Mouse (Mus musculus) CH12.LX (cell line): ENCODE results near the gene Rptor. TPM values are rescaled to one million over a fixed set of nuclear protein-coding genes. Genes with fewer than 3 reads are reported as not detected.

ENCODE experiments used
- DNase-seq: peaks from one replicate; pipeline ENCODE4 v3.0.0-alpha.2; 2013; ENCODE audit errors: extremely low read depth
- H3K27ac ChIP-seq: 2 replicates; pipeline ENCODE4 v1.5.1; 2012; ENCODE audit warnings: low read depth, mild to moderate bottlenecking, control low read depth, moderate library complexity; ENCODE audit not compliant: insufficient read depth
- H3K27me3 ChIP-seq: replicated peaks from 2 replicates; pipeline ENCODE3; 2012; ENCODE audit warnings: inconsistent platforms
- H3K36me3 ChIP-seq, 2 experiments: replicated peaks in 1 of 2; 2 replicates each; pipeline versions ENCODE3 to v1.6.1; 2012; ENCODE audit warnings: inconsistent platforms in 1 of 2, low read length in 1 of 2, mild to moderate bottlenecking in 1 of 2, mixed read lengths in 1 of 2, moderate library complexity in 1 of 2; ENCODE audit not compliant: control insufficient read depth in 1 of 2, insufficient read depth in 1 of 2
- H3K4me1 ChIP-seq, 2 experiments: 2 replicates each; pipeline ENCODE4 v1.6.1; 2012; ENCODE audit warnings: inconsistent platforms in 1 of 2, moderate library complexity in 1 of 2; ENCODE audit not compliant: insufficient read depth in 2 of 2, control insufficient read depth in 1 of 2
- H3K4me2 ChIP-seq: 2 replicates; pipeline ENCODE4 v1.6.1; 2012; ENCODE audit warnings: low read depth, mild to moderate bottlenecking, control low read depth; ENCODE audit not compliant: poor library complexity, insufficient read depth, severe bottlenecking
- H3K4me3 ChIP-seq, 3 experiments: fragments of 150-350 bp in 1 of 3; sonication (generic) in 1 of 3; replicated peaks in 1 of 3; 2 replicates each; pipeline versions ENCODE3 to v1.5.1; 2011 to 2012; ENCODE audit warnings: low read depth in 2 of 3, low read length in 2 of 3, mild to moderate bottlenecking in 2 of 3, moderate library complexity in 2 of 3, control low read depth in 1 of 3, improper control_type of control experiment in 1 of 3, inconsistent platforms in 1 of 3, mixed read lengths in 1 of 3; ENCODE audit not compliant: poor library complexity in 1 of 3
- H3K79me2 ChIP-seq: replicated peaks from 2 replicates; pipeline ENCODE4 v1.6.1; 2012; ENCODE audit warnings: mild to moderate bottlenecking, moderate library complexity; ENCODE audit not compliant: control insufficient read depth, poor library complexity, insufficient read depth, severe bottlenecking; ENCODE audit errors: extremely low read depth
- H3K9ac ChIP-seq: 2 replicates; pipeline ENCODE4 v1.6.1; 2012; ENCODE audit warnings: low read depth, mild to moderate bottlenecking, control low read depth, moderate library complexity; ENCODE audit not compliant: insufficient read depth
- H3K9me3 ChIP-seq: replicated peaks from 2 replicates; pipeline ENCODE3; 2012; ENCODE audit warnings: low read length, inconsistent platforms, mixed read lengths
- CHD2 ChIP-seq: IDR thresholded peaks from 2 replicates; pipeline ENCODE4 v1.6.1; 2011; ENCODE audit warnings: low read length, improper control_type of control experiment
- MXI1 ChIP-seq: IDR thresholded peaks from 2 replicates; pipeline ENCODE4 v1.6.1; 2011; ENCODE audit warnings: mild to moderate bottlenecking, low read depth, low read length, improper control_type of control experiment
- MYC ChIP-seq: IDR thresholded peaks from 2 replicates; pipeline ENCODE4 v1.6.1; 2011; ENCODE audit warnings: low read depth, mild to moderate bottlenecking, improper control_type of control experiment, low read length
- NELFE ChIP-seq: IDR thresholded peaks from 2 replicates; pipeline ENCODE4 v1.6.1; 2011; ENCODE audit warnings: low read depth, low read length, improper control_type of control experiment
- POLR2A ChIP-seq: IDR thresholded peaks from 2 replicates; pipeline ENCODE4 v1.6.1; 2011; ENCODE audit warnings: low read depth, mild to moderate bottlenecking, improper control_type of control experiment, low read length
- POLR2AphosphoS2 ChIP-seq: IDR thresholded peaks from 2 replicates; pipeline ENCODE4 v1.6.1; 2011; ENCODE audit warnings: low read depth, low read length, improper control_type of control experiment
- RCOR1 ChIP-seq: conservative IDR thresholded peaks from 2 replicates; pipeline ENCODE4 v1.6.1; 2012; ENCODE audit warnings: low read depth, mild to moderate bottlenecking, inconsistent platforms, low read length, improper control_type of control experiment
- SIN3A ChIP-seq: IDR thresholded peaks from 2 replicates; pipeline ENCODE4 v1.6.1; 2012; ENCODE audit warnings: low read length, improper control_type of control experiment, inconsistent platforms
- USF1 ChIP-seq: IDR thresholded peaks from 2 replicates; pipeline ENCODE4 v1.6.1; 2014; ENCODE audit warnings: low read depth, mild to moderate bottlenecking, inconsistent platforms, low read length, improper control_type of control experiment
- ZC3H11A ChIP-seq: IDR thresholded peaks from 2 replicates; pipeline ENCODE4 v1.6.1; 2012; ENCODE audit warnings: low read depth, mild to moderate bottlenecking, inconsistent platforms, low read length, improper control_type of control experiment
- dilution Hi-C: fragments of 300-500 bp; cut with MboI; formaldehyde crosslinking; loops from 2 replicates; pipeline ENCODE4 v1.14.3; 2020; ENCODE audit warnings: low sequenced_read_pairs; ENCODE audit not compliant: extremely low pct_unique_long_range_greater_than_20kb, extremely low pct_ligation_motif_present
- in situ Hi-C: fragments of 300-500 bp; cut with MboI; formaldehyde crosslinking; loops from 3 replicates; pipeline ENCODE4 v1.14.3; 2019; ENCODE audit warnings: low sequenced_read_pairs, low pct_ligation_motif_present, low pct_unique_long_range_greater_than_20kb, mixed read lengths
- polyA plus RNA-seq: library from polyadenylated mRNA; unstranded; fragments of >175 nt; gene quantifications from 2 replicates; pipeline ENCODE4 v1.2.1, GENCODE M21; 2012; ENCODE audit warnings: low read depth; ENCODE audit not compliant: insufficient read length
- total RNA-seq, 2 experiments: library from RNA; depleted of rRNA; stranded (reverse); fragments of 300-350 nt in 1 of 2; fragments of >200 nt in 1 of 2; gene quantifications; 2 replicates each; pipeline ENCODE4 v1.2.3; 2012 to 2014

Rptor gene
- total and polyA plus RNA-seq, 3 experiments, result 10.3 to 33.1 (median 26.7) TPM

DNA sequence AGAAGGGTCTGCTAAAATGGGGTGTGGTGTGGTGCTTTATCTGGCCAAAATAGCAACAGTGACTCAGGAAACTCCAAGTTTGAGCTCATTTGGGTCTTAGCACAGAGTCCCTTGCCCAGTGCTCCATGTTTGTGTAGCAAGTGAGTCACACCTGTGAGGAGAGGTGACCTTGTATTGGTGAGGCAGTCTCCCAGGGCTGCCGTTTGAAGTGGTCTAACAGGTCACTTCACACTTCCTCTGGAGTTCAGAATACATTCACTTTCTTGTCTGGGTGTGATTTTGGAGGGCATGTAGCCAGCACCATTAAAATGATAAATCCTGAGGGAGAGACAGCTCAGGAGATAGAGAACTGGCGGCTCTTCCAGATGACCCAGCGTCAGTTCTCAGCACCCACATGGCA, 115.4 kb downstream of the Rptor start:
- H3K4me1 ChIP-seq, result peaks cover 0 to 16% of the 10 kb centered on the region in 2 experiments; a peak in 1 of 4 replicates
- DNase-seq, result no peak
- no peak overlapping the region for H3K4me3 ChIP-seq
- H3K27me3 ChIP-seq, result no peaks in the 10 kb centered on the region
- H3K9ac ChIP-seq, result no peak overlapping the region
- H3K79me2 ChIP-seq, result no peaks in the 10 kb centered on the region; the same call in 1 of the 2 replicates
- H3K27ac ChIP-seq, result no peak overlapping the region
- no peak overlapping the region for H3K4me2 ChIP-seq
- peaks cover 6% of the 10 kb centered on the region for H3K9me3 ChIP-seq
- dilution Hi-C loops (no loop called here), in situ Hi-C loops (no loop called here)
- peaks cover 0 to 66% of the 10 kb centered on the region in 2 experiments for H3K36me3 ChIP-seq
- TF ChIP-seq CHD2 (no peak), POLR2AphosphoS2 (no peak), MYC (no peak)

DNA sequence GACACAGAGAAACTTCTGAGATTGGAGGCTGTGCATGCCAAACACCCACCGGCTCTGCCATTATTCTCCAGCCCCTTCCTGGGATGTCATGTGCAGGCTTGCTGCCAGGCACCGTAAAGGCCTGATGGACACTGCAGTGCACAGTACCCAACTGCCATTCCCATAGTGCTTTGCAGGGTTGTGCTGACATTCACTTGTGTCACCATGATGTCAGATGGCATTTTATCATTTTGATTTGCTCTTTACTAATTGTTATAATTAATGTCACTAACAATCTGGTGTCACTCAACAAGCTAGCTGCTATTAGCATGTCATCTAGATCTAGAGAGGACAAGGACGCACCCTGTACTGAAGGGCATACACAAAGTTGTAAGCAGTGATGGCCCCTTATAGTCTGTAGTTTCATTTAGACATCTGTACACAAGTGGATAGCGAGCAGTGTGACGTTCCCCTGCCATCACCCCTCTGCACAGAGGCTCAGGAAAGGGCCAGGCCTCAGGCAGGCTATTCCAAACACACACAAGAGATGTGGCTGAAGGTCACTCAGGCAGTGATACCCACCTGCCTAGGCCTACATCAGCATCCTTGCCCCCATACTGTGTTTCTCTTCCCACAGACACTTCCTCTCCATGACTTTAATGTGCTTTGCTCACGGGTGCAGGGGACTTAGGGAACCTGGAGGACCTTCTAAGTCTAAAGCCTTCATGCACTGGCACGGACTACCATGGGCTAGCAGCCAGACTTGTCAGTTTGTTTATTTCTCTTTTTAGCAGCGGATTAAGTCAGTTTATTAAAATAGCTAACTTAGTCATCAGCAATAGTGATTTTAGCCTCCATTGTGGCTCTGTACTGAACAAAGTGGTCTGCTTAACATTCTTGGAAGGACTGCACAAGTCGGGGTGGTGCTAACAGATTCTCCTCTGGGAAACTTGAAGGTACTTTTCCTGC, 117.7 kb downstream of the Rptor start:
- Histone ChIP-seq H3K27me3 (no peaks in the 10 kb centered on the region), H3K36me3 (peaks cover 8 to 62% of the 10 kb centered on the region in 2 experiments), H3K9ac (no peak overlapping the region), H3K4me1 (peaks cover 0 to 6% of the 10 kb centered on the region in 2 experiments; a peak in 1 of 4 replicates), H3K27ac (no peak overlapping the region), H3K4me3 (no peak overlapping the region), H3K4me2 (no peak overlapping the region), H3K9me3 (peaks cover 6% of the 10 kb centered on the region), H3K79me2 (no peaks in the 10 kb centered on the region)
- no peak for DNase-seq
- in situ Hi-C loops (no loop called here), dilution Hi-C loops (no loop called here)
- TF ChIP-seq ZC3H11A (no peak), SIN3A (no peak), POLR2A (no peak), USF1 (no peak), RCOR1 (no peak), NELFE (no peak)

- in situ Hi-C loops, result no loop called here
- H3K4me2 ChIP-seq, result no peak overlapping the region
- no peaks in the 10 kb centered on the region for H3K9me3 ChIP-seq
- H3K4me1 ChIP-seq, result peaks cover 0 to 13% of the 10 kb centered on the region in 2 experiments; a peak in 1 of 4 replicates
- TF ChIP-seq MXI1, result no peak
- TF ChIP-seq, all 38 proteins: peak for 0
- no peak for DNase-seq
- no peaks in the 10 kb centered on the region for H3K27me3 ChIP-seq
- dilution Hi-C loops, result no loop called here
- no peak overlapping the region for H3K9ac ChIP-seq
- H3K4me3 ChIP-seq, result no peak overlapping the region
- H3K79me2 ChIP-seq, result no peaks in the 10 kb centered on the region
- no peak overlapping the region for H3K27ac ChIP-seq
- H3K36me3 ChIP-seq, result peaks cover 19 to 58% of the 10 kb centered on the region in 2 experiments
Measured at GRCm38 (mm10) chr11:119724709-119725108, 122.0 kb downstream of the Rptor start.
